Mouse (Mus musculus): ENCODE results near the gene Alkal2. TPM values are rescaled to one million over a fixed set of nuclear protein-coding genes. Genes with fewer than 3 reads are reported as not detected.

The Alkal2 gene
- 1.8 and 5.1 TPM in 2 replicates for polyA plus RNA-seq (2012; rRNA removed)

DNA sequence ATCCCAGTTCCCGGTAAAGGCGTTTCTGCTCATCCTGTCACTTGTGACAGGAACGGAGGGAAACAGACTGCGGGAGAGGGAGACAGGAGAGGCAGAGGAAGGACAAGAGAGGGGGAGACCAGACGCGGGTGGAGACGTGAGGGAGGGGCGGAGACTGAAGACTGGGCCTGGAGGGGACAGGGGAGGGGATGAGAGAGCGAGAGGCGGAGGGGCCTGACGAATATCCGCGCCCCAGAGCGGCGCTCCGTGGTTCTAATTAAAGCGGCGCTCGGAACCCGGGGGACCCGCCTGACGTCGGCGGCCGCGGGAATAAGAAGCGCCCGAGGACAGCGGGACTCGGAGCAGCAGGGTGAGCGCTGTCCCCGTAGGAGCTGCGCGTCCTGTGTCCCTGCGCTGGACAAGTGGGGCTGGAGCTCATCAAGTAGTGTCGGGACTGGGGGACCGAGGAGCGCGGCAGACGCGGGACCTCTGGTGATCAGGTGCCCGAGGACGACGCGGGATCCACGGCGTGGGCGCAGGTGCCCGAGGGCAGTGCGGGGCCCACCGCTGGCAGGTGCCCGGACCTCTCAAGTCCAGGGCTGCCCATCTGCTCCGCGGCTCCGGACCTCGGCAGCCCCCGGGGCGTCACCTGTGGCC lies at the start of gene Alkal2:
Alkal2 (plus strand) TSS at position 337 of the 636 bp plus-strand sequence.
- no peak for DNase-seq (ENCODE audit: low read depth)

DNA sequence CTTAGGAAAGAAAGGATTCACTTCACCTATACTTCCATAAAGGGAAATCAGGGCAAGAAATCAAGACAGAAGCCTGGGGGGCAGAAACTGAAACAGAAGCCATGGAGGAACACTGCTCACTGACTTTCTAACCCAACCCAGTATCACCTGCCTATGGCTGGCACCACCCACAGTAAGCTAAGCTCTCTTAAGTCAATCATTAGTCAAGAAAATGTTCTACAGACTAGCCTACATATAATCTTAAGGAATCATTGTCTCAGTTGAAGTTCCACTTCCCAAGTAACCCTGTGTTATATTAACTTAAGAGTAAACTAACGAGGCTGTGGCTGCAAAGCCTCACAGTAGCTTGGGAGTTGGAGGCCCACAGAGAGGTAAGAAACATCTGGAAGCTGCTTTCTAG lies 35.6 kb upstream of the Alkal2 start:
- no peak for DNase-seq (ENCODE audit: low read depth)

DNA sequence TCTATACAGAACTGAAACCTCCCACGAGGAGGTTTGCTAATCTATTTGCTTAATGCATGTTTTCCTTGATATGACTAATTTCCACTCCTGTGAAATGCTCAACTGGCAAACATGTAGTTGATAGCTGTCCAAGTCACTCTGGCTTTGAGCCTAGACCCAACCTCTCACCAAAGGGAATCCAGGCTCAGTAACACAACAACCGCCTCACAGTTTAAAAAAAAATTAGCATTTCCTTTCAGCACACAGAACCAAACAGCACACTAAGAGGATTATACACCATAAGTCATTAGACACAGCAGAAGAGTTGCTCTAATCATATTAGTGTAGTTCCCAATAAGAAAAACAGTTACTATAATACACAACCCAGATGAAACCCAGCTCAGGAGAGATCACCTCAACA lies 33.2 kb upstream of the Alkal2 start:
- no peak for DNase-seq (ENCODE audit: low read depth)

DNA sequence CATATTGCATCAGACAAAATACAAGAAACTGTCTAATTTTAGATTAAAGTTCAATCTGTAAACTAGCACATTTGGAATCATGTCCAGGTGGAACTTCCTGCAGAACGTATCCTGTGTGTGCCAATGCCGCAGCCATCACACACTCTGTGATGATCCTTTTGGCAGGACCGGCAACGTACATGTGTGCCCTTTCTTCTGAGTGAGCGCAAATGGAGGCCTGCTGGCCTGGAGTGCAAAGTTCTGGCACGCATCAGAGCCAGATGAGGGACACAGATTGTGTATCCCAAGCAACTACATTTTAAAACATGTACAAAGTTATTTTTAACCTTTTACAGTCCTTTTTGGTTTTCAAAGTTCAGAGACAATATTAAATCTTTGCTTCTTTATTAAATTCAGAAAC lies 32.3 kb upstream of the Alkal2 start:
- no peak for DNase-seq (ENCODE audit: low read depth)

DNA sequence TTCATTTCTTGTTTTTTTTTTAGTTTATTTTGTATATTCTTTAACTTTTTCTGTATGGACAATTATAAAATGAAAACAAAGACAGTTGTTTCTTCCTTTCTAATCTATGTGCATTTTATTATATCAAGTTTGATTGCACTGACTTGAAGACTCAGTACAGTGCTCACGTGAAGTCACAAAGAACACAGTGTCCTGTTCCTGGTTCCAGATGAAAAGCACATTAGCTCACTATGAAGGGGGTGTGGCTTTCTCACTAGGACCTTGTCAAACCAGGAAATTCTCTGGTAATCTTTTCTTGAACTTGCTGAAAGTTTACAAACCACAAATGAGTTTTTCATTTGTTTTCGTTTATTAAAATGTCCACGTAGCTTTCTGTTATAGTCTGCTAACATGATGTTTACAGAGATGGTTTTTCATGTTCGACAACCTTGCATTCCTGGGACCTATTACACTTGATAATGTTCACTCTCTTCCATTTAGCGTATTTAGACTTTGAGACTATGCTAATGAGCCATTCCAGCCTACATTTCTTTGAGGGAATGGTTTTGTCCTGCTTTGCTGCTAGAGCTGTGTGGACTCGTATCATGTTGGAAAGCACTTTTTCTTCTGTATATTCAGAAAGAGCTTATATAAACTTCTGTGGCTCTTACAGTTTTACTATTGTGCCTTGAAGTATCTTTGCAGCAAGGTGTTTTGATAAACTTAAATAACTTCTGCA lies 28.5 kb upstream of the Alkal2 start:
- DNase-seq (ENCODE audit: low read depth): no peak

DNA sequence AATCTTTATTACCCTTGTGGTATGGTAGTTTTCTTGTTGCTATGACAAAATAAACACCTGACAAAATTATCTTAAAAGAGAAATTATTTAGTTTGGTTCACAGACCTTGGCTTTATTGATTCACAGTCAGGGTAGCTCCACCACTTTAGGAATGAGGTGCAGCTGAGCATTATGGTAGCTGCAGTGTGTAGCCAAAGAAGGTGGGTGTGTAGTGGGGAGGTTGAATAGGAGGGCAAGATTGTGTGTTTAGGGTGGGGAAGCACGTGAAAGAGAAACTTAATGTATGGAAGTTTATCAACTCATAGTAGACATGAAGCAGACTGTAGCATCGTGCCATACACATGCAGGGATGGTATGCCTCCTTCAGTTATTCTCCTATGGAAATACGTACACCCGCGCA lies 27.9 kb upstream of the Alkal2 start:
- DNase-seq (ENCODE audit: low read depth): no peak

DNA sequence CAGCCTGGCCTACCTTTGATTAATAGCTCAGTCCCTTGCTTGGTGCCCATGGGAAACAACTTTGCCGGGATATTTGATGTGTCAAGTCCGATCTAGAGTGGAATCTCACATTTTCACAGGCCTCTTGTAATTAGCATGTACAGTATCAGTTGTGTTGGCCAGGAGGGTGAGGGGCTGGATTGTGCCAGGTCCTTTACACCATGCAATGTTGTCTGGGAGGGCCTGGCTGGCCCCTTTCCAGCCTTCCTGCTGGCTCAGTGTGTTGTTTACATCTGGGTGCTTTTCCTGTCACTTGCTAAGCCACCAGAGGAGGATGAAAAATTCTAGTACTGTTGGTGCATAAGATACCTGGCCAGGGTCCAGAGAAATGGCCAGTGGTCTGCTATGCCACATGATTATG lies 19.8 kb upstream of the Alkal2 start:
- no peak for DNase-seq (ENCODE audit: low read depth)

DNA sequence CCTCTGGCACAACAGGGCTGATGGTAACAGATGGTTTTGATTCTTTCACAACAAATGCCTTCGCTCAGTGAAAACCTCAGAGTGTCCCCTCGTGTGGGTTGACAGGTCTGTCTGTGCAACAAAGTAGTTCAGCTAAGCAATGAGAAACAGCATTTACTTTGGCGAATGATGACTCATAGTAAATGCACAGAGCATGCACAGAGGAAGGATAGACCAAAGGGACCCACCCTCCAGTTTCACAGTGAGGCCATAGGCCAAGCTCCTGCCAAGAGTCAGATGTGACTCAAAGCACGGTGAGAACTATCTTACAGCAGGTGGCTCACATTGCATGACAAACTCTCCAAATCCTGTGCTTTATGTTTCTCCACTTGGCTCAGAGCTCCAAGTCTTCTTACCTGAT lies 18.3 kb upstream of the Alkal2 start:
- no peak for DNase-seq (ENCODE audit: low read depth)

DNA sequence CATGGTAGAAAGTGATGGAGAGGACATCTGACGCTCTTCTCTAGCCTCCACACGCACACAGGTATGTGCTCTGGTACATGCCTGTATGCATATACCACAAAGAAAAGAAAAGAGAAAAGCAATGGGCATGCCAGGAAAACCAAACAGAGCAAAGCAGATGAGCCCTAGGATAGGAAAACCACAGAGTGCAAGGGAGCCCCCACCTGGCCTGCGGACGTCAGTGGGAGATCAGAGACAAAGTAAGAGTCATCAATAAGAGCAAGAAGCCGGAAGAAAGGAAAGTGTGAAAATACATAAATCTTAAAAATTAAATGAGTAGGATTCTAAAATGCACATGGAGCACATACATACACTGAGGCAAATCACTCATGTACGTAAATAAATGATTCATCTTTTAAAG lies 4.7 kb upstream of the Alkal2 start:
- no peak for DNase-seq (ENCODE audit: low read depth)

DNA sequence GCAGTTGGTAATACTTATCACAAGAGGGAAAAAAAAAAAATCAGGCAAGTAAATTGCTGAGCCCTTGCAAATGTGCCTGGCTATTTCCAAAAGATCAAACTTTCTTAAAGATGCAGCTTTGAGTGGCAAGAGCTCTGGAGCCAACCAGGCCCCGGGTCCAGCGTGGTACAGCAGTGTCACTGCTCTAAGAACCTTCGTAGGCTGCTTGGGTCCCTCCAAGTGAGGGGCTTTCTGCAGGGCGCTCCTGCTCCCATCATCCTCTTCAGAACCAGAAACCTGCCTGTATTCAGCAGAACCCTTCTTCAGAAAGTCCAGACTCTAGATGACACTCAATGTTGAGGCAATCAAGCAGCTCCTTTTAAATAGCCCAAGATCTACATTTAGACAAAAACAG lies 533 bp upstream of the Alkal2 start:
- DNase-seq (ENCODE audit: low read depth): no peak

DNA sequence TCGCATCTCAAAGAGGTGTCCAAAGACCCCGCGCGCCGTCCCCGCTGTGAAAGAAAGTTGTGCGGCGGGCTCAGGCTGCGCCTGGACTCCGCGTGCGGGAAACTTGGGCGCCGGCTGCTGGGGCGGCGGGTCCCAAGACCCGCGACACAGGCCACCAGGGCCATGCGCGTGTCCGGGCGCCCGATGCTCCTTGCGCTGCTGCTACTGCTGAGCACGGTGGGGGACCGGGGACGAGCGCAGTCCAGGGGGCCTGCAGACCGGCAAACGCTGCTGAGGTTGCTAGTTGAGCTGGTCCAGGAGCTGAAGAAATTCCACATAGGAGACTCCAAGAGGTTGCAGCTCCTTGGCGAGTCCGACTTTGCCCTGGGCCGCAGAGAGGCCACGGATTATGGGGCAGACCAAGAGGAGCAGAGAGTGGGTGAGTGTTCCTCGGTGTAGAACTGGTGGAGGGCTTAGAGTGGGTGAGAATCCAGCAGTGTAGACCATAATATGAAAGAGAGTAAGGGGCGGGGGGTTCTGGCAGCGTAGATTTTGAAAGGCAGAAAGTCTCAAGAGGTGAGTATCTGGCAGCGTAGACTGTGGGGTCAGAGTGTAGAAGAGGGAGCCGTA lies 604 bp downstream of the Alkal2 start:
- DNase-seq (ENCODE audit: low read depth): no peak

DNA sequence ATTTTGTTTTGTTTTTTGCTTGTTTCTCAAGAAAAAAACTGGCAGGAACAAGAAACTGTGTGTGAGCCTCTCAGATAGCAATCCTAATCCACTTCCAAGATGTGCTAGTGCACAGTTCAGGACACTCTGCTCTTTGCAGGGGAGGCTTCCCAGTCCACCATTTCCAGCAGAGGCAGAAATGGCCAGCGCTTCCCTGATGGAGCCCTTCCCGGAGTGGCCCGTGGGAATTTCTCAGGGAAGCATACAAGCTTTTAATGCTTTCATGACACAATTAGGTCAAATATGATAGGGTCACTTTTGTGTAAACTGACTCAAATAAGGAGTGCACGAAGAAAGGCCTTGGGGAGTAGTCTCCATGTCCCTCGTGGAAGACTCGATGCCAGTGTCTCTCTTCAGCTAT lies 1.8 kb downstream of the Alkal2 start:
- no peak for DNase-seq (ENCODE audit: low read depth)

DNA sequence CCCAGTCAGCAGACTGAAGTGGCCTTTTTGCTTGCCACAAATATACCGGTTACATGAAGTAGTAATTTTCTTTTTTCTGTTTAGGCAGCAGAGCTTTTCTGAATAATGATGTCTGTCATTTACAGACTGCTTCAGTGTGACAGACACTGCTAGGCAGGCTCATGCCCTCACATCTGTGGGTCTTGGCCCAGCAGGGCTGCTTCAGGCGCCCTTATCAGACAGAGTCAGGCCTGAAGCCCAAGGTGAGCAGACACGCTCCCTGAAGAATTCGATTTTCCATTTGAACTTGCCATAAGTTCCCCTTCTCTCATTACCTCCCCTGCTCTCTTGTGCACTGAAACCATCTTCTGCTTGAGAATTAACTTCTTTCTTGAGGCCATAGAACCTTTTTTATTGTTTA lies 3.9 kb downstream of the Alkal2 start:
- no peak for DNase-seq (ENCODE audit: low read depth)

DNA sequence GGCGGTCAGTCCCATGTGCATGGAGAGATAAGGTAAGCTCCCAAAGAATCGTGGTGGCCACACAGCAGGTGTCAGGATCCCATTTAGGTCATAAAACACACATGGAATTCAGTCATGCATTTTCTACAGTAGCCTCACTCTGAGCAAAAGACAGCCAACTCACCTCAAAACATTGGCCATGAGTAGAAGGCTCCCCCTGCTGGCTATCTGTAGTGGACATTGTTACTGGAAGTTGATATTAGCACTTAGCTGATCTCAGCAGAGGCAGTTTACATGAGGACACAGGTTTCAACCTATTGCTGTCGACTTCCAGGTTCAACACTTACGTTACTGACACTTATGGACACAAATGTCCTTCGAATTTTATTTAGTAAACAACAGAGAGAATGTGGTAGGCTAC lies 5.9 kb downstream of the Alkal2 start:
- no peak for DNase-seq (ENCODE audit: low read depth)

DNA sequence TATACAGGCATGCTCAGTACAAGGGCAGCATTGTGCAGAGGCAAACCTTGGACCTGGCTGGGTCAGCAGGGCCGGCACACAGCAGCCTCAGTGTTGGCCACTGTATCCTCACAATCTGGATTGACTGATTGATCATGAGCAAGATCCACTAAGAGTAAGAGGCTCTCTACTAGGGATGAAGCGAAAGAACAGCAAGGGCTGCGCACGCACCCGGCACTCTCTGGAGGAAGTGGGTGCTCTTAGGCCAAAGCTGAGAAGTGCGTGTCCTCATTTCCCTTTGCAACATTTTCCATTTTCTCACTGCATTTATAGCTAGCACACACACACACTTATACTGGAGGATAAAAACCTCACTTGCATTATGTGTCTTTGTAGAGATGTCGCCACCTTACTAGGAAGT lies 7.3 kb downstream of the Alkal2 start:
- no peak for DNase-seq (ENCODE audit: low read depth)

DNA sequence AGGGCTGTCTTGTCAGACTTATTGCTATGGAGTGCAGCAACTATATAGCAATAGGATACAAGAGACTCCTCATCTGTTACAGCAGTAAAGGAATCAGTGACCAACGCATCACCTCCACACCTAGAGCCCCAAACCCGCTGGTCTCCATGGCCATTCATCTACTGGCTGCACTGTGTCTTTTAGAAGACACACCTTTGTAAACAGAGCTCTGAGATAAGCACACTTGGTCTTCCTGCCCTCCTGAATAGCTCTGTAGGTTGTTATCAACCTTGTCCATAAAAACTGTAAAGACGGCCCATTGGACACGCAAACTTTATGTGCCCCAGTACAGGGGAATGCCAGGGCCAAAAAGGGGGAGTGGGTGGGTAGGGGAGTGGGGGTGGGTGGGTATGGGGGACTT lies 12.9 kb downstream of the Alkal2 start:
- DNase-seq (ENCODE audit: low read depth): no peak

DNA sequence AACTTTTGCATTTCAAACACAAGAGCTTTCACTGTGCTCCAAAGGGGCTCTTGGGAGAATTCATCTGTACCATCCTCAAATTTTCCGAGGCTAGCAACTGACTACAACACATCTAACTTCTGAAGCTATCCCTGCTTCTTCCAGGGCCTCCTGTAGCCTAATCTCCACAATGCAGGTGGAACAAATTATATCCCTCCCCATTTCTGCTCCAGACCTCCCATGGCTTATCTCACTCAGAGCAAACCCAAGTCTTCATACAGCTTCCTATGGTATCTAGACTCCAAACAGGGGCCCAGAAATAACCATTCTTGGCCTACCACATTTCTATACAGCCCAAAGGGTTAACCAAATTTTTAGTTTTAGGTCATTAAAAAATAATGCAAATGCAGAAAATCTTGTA lies 24.5 kb downstream of the Alkal2 start:
- no peak for DNase-seq (ENCODE audit: low read depth)

DNA sequence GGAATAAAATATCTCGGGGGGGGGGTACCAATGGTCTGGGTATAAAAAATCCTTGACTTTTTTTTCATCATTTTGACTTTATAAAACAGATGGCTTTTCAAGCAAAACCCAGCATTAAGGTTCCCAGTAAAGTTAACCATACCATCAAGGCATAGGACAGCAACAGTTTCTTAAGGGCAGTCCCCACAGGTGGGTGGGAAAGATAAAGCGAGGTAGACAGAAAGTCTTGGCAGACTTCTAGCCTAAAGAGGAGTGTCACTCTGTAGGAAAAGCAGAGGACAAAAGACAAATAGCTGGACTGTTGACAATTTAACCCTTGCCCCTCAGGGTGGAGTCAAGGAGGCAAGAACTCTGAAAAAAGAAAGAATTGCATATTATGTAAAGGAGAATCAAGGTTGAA lies 25.8 kb downstream of the Alkal2 start:
- no peak for DNase-seq (ENCODE audit: low read depth)

DNA sequence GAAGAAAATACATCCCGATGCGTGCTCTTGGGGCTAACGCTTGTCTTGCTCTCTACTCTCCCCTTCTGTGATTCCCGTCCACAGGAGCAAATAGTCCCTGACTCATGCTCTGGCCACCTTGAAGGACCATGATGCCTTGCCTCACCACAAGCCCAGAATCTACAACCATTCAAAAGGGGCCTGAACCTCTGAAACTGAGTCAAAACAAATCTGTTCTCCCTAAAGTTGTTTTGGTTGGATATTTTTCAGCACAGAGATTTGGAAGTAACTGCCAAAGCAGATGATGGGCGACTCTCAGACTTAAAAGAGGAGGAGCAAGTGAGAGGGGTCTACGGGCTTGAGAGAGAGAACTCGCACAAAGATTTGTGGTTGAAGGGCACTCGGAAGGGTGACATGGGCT lies 26.7 kb downstream of the Alkal2 start:
- DNase-seq (ENCODE audit: low read depth): no peak

DNA sequence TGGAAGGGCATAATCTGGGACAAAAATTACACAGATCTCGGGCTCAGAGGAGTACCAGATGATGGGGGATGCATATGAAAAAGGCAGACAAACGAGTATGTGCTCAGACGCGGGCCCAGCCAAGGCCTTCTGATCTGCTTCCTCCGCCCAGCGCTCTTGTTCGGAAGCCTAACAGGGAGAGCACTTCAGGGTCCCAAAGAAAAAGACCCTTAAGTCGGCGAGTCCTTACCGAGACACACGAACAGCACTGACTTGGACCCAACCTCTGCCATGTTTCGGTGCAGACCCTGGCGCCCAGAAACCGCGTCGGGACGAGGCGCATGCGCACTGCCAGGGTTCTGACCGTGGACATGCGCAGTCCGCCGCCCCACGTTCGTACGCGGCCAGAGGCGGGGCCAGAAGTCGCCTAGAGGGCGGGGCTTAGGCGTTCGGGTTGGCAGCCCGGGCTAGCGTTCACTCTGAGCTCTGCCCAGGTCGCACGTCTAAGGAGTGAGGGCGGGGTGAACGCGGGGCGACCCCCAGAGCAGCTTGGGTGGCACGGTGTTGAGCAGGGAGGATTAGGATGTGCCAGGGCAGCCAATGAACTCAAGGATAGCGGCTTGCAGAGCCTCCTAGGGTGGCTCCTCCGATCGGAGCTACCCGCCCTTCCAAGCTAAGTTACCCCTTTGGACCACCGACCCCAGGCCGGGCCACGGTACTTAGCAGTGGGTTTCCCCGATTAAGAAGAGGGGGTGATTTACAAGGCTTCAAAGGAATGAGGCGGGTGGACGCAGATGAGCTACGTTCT lies 27.3 kb downstream of the Alkal2 start, which contains the start of the genes Acp1 and Sh3yl1:
Acp1 (minus strand) TSS at position 329 of the 787 bp plus-strand sequence.
Sh3yl1 (plus strand) TSS at position 408 of the 787 bp plus-strand sequence.
- DNase-seq (ENCODE audit: low read depth): no peak

DNA sequence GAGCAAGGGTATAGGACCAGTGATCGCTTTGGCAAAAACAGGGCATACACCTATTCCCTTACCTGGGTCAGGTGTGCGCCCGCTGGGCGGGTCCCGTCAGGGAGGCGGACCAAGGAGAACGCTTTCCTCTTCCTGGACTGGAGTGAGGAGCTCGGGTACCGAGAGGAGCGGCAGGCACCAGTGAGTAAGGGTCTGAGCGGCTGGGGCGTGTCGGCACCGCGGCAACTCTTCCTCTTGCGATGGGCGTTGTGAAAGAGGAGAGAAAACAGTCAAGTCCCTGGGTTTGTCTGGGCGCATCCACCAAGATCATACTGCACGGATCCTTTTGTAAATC lies 27.9 kb downstream of the Alkal2 start:
- no peak for DNase-seq (ENCODE audit: low read depth)

DNA sequence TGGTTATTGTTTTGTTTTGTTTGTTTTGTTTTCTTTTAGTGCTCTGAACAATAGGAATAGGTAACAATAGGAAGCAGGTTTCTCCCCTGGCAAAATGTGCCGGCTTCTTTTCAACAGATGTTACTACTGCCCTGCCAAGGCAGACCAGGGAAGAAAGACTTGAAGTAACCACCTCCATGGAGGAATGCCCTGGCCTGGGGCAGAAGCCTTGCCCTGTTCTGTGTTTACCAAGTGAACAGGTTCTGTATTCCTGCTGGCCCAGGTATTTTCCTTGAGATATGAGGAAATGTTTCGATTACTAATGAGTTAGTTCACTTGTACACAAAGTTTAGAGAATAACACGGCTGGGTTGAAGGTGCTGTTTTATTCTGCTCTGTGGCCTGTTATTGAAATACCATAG lies 28.7 kb downstream of the Alkal2 start:
- DNase-seq (ENCODE audit: low read depth): no peak

DNA sequence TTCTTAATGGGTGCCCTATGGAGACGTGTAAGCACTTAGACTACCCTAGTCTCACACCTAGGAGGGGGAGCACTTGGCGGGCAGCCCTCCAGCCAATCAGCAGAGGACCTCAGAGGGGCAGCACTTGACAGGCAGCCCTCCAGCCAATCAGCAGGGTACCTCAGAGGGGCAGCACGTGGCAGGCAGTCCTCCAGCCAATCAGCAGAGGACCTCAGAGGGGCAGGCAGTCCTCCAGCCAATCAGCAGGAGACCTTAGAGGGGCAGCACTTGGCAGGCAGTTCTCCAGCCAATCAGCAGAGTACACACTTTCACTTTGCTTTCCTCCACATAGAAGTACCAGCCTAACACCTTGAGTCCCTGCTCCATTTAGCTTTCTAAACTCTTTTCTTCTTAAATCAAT lies 38.3 kb downstream of the Alkal2 start:
- DNase-seq (ENCODE audit: low read depth): no peak
